Mouse (Mus musculus) natural killer cell, adult 2 months (primary cell): ENCODE results near the gene Tmcc3.
"Not testable (repeated sequence)": the region's sequence is repeated elsewhere in the genome, so short reads cannot be mapped to it uniquely, and the experiment has no call there.

Experiments
- DNase-seq, 2 experiments: peaks; one replicate each; pipeline ENCODE4 v3.0.0; 2022; ENCODE audit warnings: low spot score in 2 of 2

Gene Tmcc3

DNA sequence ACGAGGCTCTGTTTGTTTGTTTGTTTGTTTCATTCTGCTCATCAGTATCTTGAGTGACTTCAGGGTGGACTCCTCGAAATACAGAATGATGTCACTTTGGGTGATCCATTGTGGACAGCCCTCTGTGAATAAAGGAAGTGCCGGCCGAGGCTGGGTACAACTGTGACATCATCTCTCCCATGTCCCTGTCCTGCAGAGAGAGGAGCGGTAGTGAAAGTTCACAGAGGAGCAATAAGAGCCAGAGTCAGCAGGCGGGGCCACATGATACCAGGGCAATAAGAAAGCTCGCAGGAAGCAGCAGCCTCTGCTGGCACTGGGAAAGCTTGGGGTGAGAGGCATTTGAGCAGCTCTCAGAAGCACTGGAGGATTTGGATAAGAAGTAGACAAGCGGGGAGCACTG is 264.2 kb downstream of the Tmcc3 start:
- no peak for DNase-seq

DNA sequence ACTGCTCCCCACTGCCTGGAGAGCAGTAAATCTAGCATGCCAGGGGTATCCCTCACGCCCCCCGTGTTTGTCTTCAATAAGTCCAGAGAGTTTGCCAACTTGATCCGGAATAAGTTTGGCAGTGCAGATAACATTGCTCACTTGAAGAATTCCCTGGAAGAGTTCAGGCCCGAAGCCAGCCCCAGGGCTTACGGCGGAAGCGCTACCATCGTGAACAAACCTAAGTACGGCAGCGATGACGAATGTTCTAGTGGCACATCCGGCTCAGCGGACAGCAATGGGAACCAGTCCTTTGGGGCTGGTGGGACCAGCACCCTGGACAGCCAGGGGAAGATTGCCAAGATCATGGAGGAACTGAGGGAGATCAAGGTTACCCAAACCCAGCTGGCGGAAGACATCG is 267.1 kb downstream of the Tmcc3 start:
- no peak for DNase-seq

DNA sequence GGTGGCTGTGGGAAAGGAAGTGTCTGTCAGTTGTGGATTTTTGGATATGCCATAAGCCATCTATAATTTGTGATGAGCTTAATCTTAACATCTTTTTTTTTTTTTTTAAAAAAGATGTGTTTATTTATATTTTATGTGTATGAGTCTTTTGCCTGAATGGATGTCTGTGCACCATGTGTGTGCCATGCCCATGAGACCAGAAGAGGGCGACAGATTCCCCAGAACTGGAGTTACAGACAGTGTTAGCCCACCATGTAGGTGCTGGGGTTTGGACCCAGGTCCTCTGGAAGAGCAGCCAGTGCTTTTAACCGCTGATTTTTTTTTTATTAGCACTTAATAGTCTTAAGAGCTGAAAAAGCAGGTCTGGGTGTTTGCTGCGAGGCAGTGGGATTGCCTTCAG is 269.6 kb downstream of the Tmcc3 start:
- no peak for DNase-seq

DNA sequence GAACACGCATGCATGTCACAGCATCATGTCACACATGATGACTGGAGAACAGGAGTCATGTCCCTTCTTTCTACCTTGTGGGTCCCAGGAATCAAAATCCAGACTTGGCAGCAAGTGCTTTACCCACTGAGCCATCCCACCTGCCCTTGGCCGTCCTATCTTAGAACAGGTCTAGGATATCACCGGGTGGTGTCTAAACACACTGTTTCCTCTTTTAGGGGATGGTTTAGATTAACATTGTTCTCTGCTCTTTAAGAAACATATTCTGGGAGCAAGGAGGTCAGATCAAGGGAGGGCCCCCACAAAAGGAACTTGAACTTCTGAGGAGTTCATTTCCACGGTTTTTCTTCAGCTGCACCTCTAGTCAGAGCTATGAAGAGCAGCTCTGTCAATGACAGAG is 272.0 kb downstream of the Tmcc3 start:
- DNase-seq, result no peak

DNA sequence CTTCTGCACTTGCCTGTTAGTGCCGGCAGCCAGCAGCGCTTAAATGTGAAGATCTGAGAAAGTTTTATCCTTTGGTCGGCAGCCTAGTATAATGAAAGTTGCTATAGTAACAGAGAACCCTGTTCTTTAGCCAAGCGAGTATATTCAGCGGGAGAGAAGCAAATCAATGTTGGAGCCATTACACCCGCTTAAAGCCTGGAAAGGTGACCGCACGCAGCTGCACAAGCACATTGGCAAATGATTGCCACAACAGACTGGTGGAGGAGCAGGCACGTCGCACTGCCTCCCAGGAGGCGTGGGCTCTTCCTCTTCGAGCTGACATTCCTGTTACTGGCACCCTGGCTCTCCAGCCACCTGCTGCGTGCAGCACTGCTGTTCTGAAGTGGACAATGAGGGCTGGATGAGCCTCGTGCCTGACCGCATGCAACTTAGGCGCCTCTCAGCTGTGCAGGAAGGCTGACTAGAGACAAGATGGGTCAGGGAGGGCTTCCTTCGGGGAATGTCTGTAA is 273.2 kb downstream of the Tmcc3 start:
- DNase-seq, result no peak

DNA sequence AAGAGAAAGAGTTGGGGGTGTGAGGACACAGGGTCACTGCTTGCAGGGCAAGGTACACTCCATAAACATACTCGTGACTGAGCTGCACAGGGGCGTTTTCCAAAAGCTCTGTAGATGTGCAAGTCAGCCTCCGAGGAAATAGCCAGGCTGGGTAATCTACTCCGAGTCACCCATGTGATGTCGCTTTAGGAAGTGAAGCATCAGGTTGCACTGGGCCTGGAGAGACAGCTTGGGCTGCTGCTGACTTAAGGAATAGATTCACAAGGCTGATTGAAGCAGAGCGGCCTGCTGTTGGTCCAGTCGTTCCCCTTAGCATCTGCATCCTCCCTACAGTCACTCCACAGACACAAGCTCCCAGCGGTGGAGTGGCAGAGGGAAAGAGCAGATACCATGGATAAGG is 274.1 kb downstream of the Tmcc3 start:
- DNase-seq, result no peak

DNA sequence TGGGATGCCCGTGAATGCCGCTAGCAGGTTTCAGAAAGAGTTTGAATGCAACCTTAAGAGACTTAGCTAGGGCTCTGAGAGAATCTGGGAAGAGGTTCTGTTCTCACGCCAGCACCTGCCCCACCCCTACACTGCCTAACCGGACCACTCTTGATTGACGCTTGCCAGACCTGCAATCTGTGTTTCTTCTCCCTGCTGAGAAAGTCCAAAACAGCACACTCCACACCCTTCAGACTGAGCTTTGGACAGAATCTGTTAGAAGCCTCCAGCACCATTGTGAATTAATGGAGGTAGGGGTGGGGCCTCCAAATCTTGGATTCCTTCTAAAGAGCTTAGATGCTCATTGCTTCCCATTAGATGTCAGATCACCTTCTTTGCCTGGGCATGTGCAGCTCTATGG is 277.2 kb downstream of the Tmcc3 start:
- DNase-seq, result no peak

DNA sequence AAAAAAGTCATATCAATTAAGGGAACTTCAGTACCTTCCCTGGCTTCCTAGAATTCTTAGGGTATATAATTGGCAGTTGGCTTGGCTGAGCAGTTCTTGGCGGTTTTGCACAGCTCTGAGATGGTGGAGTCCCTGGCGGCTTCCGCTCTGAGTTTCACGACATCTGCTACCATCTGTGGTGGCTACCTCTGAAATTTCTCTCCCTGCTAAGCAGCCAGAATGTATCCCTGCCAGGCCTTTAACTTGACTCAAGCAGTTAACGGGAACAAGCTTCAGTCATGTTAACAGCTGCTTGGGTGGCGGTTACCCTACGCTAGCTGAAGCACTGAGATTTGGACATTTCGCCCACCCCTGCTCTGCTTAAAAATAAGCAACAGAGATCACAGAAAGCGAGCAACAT is 284.0 kb downstream of the Tmcc3 start:
- DNase-seq, result no peak

DNA sequence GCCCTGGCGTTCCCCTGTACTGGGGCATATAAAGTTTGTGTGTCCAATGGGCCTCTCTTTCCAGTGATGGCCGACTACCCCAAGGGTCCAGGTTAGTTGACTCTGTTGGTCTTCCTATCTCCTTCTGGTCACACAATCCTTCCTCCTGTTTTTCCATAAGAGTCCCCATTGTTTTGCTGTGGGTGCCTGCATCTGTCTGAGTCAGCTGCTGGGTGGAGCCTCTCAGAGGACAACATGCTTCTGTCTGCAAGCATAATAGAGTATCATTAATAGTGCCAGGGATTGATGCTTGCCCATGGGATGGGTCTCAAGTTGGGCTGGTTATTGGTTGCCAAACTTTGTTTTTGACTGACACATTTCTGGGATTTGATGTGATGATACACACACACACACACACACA is 288.1 kb downstream of the Tmcc3 start:
- not testable (repeated sequence) for DNase-seq

DNA sequence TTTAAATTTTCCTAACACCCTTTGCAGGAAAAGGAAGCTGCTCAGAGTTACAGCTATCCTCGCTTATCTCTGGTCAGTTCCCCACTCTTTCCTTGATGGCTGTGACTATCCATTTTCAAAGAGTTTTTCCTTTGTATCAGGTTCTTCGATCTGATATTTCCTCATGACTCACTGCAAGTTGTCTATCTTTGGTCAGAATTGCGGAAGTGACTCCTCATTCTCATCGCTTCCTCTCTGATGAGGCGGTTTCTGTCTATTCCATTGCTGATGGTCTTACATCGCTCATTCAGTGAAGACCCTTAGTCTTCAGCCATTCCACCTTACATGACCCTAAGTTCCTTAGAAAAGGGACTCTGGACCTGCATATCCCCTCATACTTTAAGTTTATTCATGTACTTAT is 289.3 kb downstream of the Tmcc3 start:
- no peak for DNase-seq

DNA sequence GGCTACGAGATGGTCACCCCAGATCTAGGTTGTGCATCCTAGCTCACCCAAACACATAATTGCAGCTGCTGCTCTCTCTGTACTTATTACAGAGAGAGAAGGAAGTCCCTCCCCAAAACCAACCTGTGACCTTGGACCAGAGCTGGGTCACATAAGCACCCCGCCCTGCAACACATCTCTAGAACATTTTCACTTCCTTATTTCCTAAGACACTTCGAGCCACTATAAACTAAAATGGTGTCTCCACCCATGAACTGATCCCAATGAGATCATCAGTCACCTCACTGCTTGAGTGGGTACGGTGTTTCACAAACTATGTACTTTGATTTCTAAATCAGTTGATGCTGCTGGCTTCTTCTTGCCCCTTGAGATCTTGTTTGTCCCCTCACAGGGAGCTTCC is 293.7 kb downstream of the Tmcc3 start:
- peak in 1 of 2 experiments; percentile 66 for DNase-seq

DNA sequence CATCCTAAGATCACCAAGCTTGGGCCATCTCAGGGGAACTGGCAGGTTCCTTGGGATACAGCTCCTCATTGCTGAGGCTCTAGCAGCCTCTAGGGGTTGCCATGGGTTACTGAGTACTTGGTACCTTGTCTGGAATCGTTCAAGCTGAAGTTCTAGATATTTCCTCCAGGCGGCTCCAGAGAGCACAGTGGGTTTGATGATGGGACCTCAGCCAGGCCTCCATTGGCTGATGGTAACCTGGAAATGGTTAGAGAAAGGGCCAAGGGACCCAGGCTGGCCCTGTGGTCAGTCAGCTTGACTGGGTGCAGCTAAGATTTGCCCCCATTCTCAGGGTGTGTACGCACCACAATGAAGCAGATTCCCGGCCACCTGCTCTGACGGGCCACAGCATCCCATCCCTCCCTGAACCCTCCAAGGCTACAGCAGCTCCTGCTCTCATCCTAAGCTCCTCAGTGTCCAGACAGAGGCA is 297.6 kb downstream of the Tmcc3 start:
- DNase-seq, result peak; percentile 14 to 46

DNA sequence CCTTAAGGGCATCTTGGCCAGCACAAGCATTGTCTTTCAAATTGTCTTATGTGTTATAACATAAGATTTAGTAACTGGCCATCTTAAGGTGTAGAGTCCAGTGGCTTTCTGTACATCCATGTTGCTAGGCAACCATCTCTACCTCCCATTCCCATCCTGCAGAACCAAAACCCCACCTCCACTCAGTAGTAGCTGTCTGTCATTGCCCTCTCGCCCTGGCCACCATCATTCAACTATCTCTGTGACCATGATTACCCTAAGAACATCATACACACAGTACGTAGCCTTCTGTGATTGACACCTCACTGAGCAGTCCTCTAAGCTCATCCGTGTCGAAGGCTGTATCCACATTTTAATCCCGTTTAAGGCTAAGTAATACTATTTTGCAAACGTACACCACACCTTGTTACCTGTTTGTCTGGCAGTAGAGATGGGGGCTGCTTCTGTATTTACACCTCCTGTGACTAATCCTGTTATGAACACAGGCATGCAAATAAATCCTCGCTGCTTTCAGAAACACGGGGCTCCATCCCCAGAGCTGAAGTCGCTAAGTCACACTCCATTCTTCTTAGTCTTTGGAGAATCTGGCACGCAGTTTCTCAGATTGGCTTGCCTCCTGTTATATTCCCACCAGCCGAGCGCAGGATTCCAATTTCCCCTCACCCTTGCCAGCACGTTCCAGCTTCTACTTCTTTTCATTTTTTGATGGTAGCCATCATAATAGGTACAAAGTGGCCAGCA is 299.6 kb downstream of the Tmcc3 start:
- DNase-seq, result no peak

DNA sequence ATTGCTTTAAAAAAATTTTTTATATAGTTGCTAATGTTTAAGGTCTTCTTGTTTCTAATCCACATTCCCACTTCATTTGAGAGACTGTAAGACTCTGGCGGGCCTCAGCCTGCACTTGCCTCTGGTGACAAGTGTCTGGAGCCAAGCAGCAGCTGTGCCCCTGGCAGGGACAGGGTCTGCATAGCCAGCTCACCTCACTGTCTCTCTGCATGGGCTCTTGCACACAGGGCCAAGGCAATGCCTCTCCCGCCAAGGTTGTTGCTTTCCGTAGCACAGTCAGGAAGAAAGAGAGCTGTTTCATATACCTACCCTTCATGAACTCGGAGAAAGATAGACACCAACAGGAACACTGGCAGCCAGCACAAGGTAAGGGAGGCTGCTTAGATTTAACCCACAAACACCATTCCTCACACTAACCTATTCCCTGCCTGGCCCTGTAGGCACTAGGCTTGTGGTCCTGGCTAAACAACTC is 300.3 kb downstream of the Tmcc3 start:
- no peak for DNase-seq

DNA sequence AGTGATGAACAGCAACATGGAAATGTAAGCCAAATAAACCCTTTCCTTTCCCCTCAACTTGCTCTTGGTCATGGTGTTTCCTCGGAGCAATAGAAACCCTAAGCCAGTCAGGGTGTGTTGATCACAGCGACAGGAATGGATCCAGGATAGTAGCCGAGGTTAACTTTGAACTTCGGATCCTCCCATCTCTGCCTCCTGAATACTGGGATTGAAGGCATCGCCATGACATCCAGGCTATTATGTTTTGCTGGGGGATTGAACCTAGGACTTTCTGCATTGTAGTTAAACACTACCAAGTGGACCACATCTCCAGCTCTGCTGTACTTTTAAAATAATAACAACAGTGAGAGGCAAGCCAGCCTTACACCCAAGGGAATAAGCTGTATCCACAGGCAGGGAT is 307.8 kb downstream of the Tmcc3 start:
- no peak for DNase-seq

DNA sequence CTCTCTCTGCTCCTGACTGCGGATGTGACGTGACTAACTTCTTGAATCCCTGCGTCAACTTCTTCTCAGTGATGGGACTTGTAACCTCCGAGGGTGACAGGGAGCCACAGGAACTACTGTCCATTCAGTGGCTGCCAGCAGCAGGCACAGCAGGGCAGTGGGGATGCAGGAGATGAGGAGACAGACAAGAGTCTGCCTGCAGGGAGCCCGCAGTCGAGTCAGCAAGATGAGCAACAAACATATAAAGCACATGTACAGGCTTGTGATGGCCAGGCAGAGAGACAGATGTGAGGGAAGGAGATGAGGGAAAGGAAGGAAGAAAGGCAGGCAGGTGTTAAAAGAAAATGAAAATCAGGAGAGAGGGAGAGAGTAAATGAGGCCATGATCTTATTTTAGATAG is 308.8 kb downstream of the Tmcc3 start:
- DNase-seq, result no peak

DNA sequence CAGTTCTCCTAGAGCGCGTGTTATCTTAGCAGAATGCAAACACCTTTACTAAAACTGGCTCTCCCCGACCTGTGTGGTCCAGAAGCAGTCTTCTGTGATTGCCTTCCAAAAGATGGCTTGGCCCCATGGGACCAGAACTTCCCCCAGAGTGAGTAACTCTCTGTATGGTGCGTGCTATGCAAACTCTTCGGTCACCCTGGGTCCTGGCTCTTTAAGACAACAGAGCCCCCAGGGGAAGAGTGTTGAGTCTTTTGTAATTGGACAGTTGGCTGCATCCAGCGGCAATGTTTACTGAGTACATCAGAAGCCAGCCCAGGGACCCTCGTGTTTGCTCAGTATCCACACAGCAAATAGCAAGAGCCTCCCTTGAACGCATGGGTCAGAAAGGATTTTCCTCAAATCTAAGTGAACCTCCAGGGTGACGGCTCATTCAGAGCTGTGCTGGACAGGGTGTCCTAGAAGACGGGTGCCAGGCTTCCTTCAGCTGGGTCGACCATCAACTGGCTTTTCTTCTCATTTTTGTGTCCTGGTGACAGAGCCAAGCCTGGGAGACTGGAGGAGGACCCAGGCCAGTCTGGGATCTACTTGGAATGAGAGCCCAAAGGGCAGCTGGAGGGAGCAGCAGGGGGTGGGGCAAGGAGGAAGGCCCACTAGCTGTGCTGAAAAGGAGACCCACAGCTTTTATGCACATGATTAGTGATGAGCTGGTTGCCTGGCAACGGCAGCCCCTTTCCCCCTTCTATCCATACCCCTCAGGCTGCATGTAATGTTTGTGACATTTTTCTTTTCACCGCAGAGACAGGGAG is 309.9 kb downstream of the Tmcc3 start:
- peak in 1 of 2 experiments; percentile 28 for DNase-seq

DNA sequence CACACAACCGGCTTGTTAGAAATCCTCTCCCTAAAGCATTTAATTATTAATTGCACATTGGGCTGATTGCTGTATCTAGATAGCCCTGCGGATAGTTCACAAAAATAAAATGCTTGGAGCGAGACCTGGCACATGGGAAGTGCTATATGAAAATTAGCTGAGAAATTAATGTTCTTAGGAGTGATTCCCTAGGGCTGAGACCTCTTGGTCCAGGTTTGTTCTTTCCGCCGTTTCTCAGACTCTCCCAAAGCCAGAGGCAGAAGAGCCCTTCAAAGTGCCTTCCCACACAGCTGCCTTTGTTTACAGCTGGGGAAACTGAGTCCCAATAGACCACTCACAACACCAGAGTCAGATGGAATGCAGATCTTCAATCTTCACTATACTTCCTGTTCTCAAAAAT is 310.5 kb downstream of the Tmcc3 start:
- no peak for DNase-seq

DNA sequence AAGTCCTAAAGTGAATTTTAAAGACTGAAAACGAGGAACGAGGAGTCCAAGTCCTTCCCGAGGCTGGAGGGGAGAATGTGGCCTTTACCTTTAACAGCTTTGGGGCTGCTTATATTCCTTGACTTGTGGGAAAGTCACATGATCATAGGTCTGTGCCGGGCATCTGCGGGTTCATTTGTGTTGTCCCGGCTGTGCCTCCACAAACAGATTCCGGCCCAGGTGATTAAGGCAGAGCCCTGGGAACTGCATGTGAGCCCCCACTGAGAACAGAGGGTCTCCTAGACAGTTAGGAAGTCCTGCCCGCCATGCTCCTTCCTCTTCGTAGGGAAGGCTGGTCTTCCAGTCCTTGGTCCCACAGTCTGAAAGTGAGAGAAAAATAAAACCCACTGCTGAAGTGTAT is 311.1 kb downstream of the Tmcc3 start:
- no peak for DNase-seq

DNA sequence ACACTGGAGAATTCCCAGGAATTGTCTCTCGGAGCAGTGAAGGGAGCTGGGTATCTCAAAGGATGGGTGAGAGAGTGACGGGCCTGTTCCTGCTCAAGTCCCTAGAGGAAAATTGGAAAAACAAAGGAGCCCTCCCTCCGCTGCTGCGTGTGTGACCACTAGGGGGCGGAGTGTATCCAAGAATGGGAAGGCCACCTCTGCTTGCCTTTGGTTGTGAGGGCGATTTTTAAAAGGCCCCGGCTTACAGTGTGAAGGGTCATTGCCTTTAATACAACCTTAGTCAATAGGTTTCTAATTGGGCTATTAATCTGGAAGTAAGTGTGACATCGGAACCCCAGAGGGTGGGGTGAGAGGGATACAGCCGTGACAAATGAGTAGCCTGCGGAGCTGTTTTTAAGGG is 311.9 kb downstream of the Tmcc3 start:
- DNase-seq, result peak; percentile 43 to 59

DNA sequence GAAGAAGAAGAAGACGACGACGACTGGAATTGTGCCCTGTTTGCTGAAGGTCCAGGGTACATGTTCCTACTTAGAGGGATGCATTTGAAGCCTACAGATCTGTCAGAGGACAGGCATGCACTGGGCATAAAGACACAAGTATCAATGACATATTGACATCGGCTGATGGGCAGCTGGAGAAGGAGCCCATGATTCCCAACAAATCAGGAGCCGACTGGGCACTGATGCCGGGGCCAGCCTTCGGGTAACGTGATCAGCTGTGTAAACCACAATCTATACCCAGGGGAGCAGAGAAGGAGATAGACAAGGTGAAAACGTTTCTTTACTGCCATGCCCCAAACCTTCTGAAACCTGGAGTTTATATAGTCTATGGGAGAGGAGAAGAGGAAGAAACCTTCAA is 313.3 kb downstream of the Tmcc3 start:
- DNase-seq, result no peak

DNA sequence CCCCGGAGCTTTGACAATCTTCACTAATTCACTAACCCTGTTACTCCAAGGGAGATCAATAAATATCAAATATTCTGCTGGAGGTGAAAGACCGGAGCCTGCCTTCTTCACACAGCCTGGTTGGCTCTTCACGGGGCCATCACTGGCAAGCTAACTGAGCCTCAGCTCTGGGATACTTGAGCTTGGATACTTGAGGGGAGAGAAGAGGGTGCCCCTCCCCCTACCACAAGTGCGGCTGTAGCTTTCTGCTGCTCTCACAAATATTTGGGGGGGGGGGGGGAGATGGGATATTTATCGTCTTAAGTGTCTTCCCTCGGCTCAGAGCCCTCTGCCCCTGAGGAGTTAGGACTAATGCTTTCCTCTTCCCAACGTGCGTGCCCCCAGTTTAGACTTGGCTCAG is 313.9 kb downstream of the Tmcc3 start:
- no peak for DNase-seq

DNA sequence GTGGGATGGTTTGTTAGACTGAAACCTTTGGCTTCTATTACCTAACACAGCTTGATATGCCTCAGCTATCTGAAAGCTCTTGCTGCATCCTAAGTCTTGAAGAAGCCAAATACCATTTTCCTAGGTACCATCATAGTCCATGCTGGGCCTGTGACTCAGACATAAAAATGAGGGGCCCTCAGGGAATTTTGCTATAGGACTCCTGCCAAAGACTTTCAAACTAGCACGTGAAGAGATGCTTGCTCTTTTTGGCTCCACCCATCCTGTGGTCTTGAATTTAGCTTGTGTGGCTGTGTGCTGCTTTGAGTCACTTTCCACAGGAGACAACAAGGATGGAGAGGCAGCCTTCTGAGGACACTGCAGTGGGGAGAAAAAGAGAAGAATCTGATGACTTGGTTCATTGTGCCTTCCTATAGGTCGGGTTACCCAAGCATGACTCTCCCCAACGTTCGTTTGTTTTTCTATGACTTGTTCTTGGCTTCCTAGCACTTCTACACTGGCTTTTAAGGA is 319.1 kb downstream of the Tmcc3 start:
- no peak for DNase-seq
